Mouse (Mus musculus): ENCODE results near the gene Ybx3. TPM values are rescaled to one million over a fixed set of nuclear protein-coding genes. Genes with fewer than 3 reads are reported as not detected.

Ybx3 gene
- 97.1 TPM for polyA plus RNA-seq (2014; fragmentation: Illumina TruSeq; extraction: RNeasy Lipid Tissue Mini Kit (QIAGEN cat#74804))

GRCm38 (mm10) chr6:131388040-131389021, at the start of gene Ybx3:
Gene Ybx3 (minus strand): TSS chr6:131388476.

GRCm38 (mm10) chr6:131353352-131353919, 34.8 kb downstream of the Ybx3 start, which contains the start of gene Styk1:
Gene Styk1 (minus strand): TSS chr6:131353597.

Other genes with a start within 250 kb of the Ybx3 start
- gene Klra2, start 141.1 kb downstream of the Ybx3 start, polyA plus RNA-seq (2014; fragmentation: Illumina TruSeq; extraction: RNeasy Lipid Tissue Mini Kit (QIAGEN cat#74804)) = 4.2 TPM
- 73.5 TPM for gene Magohb, start 95.2 kb downstream of the Ybx3 start, polyA plus RNA-seq (2014; fragmentation: Illumina TruSeq; extraction: RNeasy Lipid Tissue Mini Kit (QIAGEN cat#74804))
- gene Styk1, start 34.9 kb downstream of the Ybx3 start, polyA plus RNA-seq (2014; fragmentation: Illumina TruSeq; extraction: RNeasy Lipid Tissue Mini Kit (QIAGEN cat#74804)) = 4.2 TPM
- gene 5430401F13Rik, start 97.9 kb upstream of the Ybx3 start, polyA plus RNA-seq (2014; fragmentation: Illumina TruSeq; extraction: RNeasy Lipid Tissue Mini Kit (QIAGEN cat#74804)) = not detected
- gene Gm6619, start 97.9 kb upstream of the Ybx3 start, polyA plus RNA-seq (2014; fragmentation: Illumina TruSeq; extraction: RNeasy Lipid Tissue Mini Kit (QIAGEN cat#74804)) = not detected
- not detected for gene Tas2r130, start 242.4 kb upstream of the Ybx3 start, polyA plus RNA-seq (2014; fragmentation: Illumina TruSeq; extraction: RNeasy Lipid Tissue Mini Kit (QIAGEN cat#74804))

Measured in ovary, adult 10 weeks (tissue).